28 mouse cellular contexts compared by ENCODE assay signal in genomic region chr16:26546879-26547206, GRCm38 (mm10). TPM values are rescaled to one million over a fixed set of nuclear protein-coding genes. Genes with fewer than 3 reads are reported as not detected.
A peak's percentile ranks its signal among the peaks of the same experiment; 100 is the strongest.
DNase-seq lines count a peak whose midpoint lies in the region; ATAC-seq lines count a peak whose summit lies in the region.
"Had no signal": no experiment of that assay in that cellular context is flagged by ENCODE, and none has a peak within 500 bp of the region (broad histone marks: within the 10 kb centered on the region; RNA-seq: fewer than 3 reads in every experiment).

No protein-coding gene starts in this region.

- H3K4me2 ChIP-seq in kidney, embryonic 14.5 days (replicated peaks; ENCODE audit: low read depth, low read length), result no peak overlapping the region
- no peak overlapping the region for H3K4me2 ChIP-seq in midbrain, embryonic 12.5 days (replicated peaks)
- H3K4me2 ChIP-seq in hindbrain, embryonic 14.5 days (replicated peaks), result 0 out of 2 replicates have a peak overlapping the region, but pooled peaks have one; percentile 15
- peak overlapping the region; percentile 34; the same call in 1 of the 2 replicates for H3K4me2 ChIP-seq in neural tube, embryonic 12.5 days (replicated peaks)
- H3K4me2 ChIP-seq: embryonic facial prominence, embryonic 12.5 days; heart, embryonic 13.5 days had no signal

- H3K9me3 ChIP-seq in kidney, embryonic 14.5 days (ENCODE audit: control insufficient read depth, low read length), result no peaks in the 10 kb centered on the region
- no peaks in the 10 kb centered on the region for H3K9me3 ChIP-seq in midbrain, embryonic 12.5 days
- H3K9me3 ChIP-seq in midbrain, embryonic 10.5 days (replicated peaks), result no peaks in the 10 kb centered on the region
- no peaks in the 10 kb centered on the region for H3K9me3 ChIP-seq in hindbrain, embryonic 14.5 days (ENCODE audit: control insufficient read depth, low read length)
- H3K9me3 ChIP-seq in neural tube, embryonic 12.5 days, result no peaks in the 10 kb centered on the region
- H3K9me3 ChIP-seq: embryonic facial prominence, embryonic 12.5 days; heart, embryonic 13.5 days had no signal

- H3K36me3 ChIP-seq in kidney, embryonic 14.5 days (ENCODE audit: control insufficient read depth, insufficient read depth, low read length), result no peaks in the 10 kb centered on the region
- H3K36me3 ChIP-seq in midbrain, embryonic 12.5 days, result no peaks in the 10 kb centered on the region
- H3K36me3 ChIP-seq in midbrain, embryonic 10.5 days, result no peaks in the 10 kb centered on the region
- H3K36me3 ChIP-seq in hindbrain, embryonic 14.5 days (replicated peaks; ENCODE audit: control insufficient read depth, insufficient read depth), result no peaks in the 10 kb centered on the region
- H3K36me3 ChIP-seq in neural tube, embryonic 12.5 days, result no peaks in the 10 kb centered on the region
- H3K36me3 ChIP-seq: embryonic facial prominence, embryonic 12.5 days; heart, embryonic 13.5 days had no signal

- 60% methylated on average over 1 of the region's 1 CpGs for WGBS in kidney, embryonic 14.5 days
- 81% methylated on average over 1 of the region's 1 CpGs for WGBS in midbrain, embryonic 12.5 days
- WGBS in midbrain, embryonic 10.5 days, result 87% methylated on average over 1 of the region's 1 CpGs
- WGBS in hindbrain, embryonic 14.5 days, result 62% methylated on average over 1 of the region's 1 CpGs
- WGBS in neural tube, embryonic 12.5 days, result 36% methylated on average over 1 of the region's 1 CpGs

- H3K4me3 ChIP-seq in kidney, embryonic 14.5 days (ENCODE audit: low read length), result no peak overlapping the region
- no peak overlapping the region for H3K4me3 ChIP-seq in midbrain, embryonic 12.5 days
- H3K4me3 ChIP-seq in midbrain, embryonic 10.5 days, result no peak overlapping the region
- no peak overlapping the region for H3K4me3 ChIP-seq in hindbrain, embryonic 14.5 days (replicated peaks; ENCODE audit: low read length)
- H3K4me3 ChIP-seq in neural tube, embryonic 12.5 days, result no peak overlapping the region
- H3K4me3 ChIP-seq: embryonic facial prominence, embryonic 12.5 days; heart, embryonic 13.5 days; left cerebral cortex, adult 2 months; myocyte had no signal

- H3K9ac ChIP-seq in kidney, embryonic 14.5 days (ENCODE audit: low read depth, low read length), result no peak overlapping the region
- H3K9ac ChIP-seq in midbrain, embryonic 12.5 days (replicated peaks), result no peak overlapping the region
- no peak overlapping the region for H3K9ac ChIP-seq in hindbrain, embryonic 14.5 days
- H3K9ac ChIP-seq in neural tube, embryonic 12.5 days, result no peak overlapping the region
- H3K9ac ChIP-seq: embryonic facial prominence, embryonic 12.5 days; heart, embryonic 13.5 days; liver, postnatal 0 days had no signal

- H3K27ac ChIP-seq in kidney, embryonic 14.5 days (ENCODE audit: low read depth, low read length), result no peak overlapping the region
- 0 out of 2 replicates have a peak overlapping the region, but pooled peaks have one; percentile 20 for H3K27ac ChIP-seq in midbrain, embryonic 12.5 days (replicated peaks)
- no peak overlapping the region for H3K27ac ChIP-seq in midbrain, embryonic 10.5 days (replicated peaks)
- peak overlapping the region; percentile 57; the same call in 1 of the 2 replicates for H3K27ac ChIP-seq in hindbrain, embryonic 14.5 days
- H3K27ac ChIP-seq in neural tube, embryonic 12.5 days, result no peak overlapping the region
- H3K27ac ChIP-seq: embryonic facial prominence, embryonic 12.5 days; heart, embryonic 13.5 days had no signal

- H3K27me3 ChIP-seq in kidney, embryonic 14.5 days (ENCODE audit: control insufficient read depth, insufficient read depth, low read length), result no peaks in the 10 kb centered on the region
- H3K27me3 ChIP-seq in midbrain, embryonic 12.5 days, result no peaks in the 10 kb centered on the region
- no peaks in the 10 kb centered on the region for H3K27me3 ChIP-seq in midbrain, embryonic 10.5 days (ENCODE audit: low read depth, poor library complexity, severe bottlenecking)
- H3K27me3 ChIP-seq in hindbrain, embryonic 14.5 days (ENCODE audit: control insufficient read depth, insufficient read depth, low read length), result no peaks in the 10 kb centered on the region
- no peaks in the 10 kb centered on the region for H3K27me3 ChIP-seq in neural tube, embryonic 12.5 days (replicated peaks)
- H3K27me3 ChIP-seq: embryonic facial prominence, embryonic 12.5 days; heart, embryonic 13.5 days had no signal

- no peak for DNase-seq in kidney, postnatal 4 days
- no peak for DNase-seq in midbrain, embryonic 10.5 days (ENCODE audit: low spot score)
- no peak for DNase-seq in hindbrain, embryonic 14.5 days (ENCODE audit: low spot score)
- no peak for DNase-seq in adrenal gland, adult 8-10 months
- no peak for DNase-seq in spleen, postnatal 36 days (ENCODE audit: low spot score in 2 of 2)
- DNase-seq: adrenal gland, postnatal 10 days; cerebellum, postnatal 10 days; gastrocnemius, postnatal 14 days; heart, adult 18-20 months; kidney, adult 9 months; left cerebral cortex, postnatal 4 days; liver; liver, postnatal 0 days; lung, postnatal 4 days; right cerebral cortex, postnatal 14 days; spleen, adult 18-20 months; thymus, adult 18-20 months had no signal

- ATAC-seq in kidney, embryonic 14.5 days (ENCODE audit: low FRiP score, low TSS enrichment), result peak; percentile 39; the same call in 1 of the 2 replicates
- no peak for ATAC-seq in midbrain, embryonic 12.5 days (ENCODE audit: low FRiP score, low read depth)
- peak; percentile 54; the same call in 1 of the 2 replicates for ATAC-seq in hindbrain, embryonic 14.5 days (ENCODE audit: low FRiP score)
- peak; percentile 63 for ATAC-seq in neural tube, embryonic 12.5 days (ENCODE audit: low FRiP score, low read depth)
- ATAC-seq: liver, postnatal 0 days had no signal

- H3K4me1 ChIP-seq in kidney, embryonic 14.5 days (ENCODE audit: control insufficient read depth, insufficient read depth, low read length), result no peaks in the 10 kb centered on the region; the same call in 1 of the 2 replicates
- H3K4me1 ChIP-seq in midbrain, embryonic 12.5 days, result no peaks in the 10 kb centered on the region
- H3K4me1 ChIP-seq in midbrain, embryonic 10.5 days, result peaks cover 7% of the 10 kb centered on the region
- peaks cover 8% of the 10 kb centered on the region for H3K4me1 ChIP-seq in hindbrain, embryonic 14.5 days (replicated peaks; ENCODE audit: control insufficient read depth, insufficient read depth, low read length)
- H3K4me1 ChIP-seq in neural tube, embryonic 12.5 days, result peaks cover 15% of the 10 kb centered on the region; the same call in 1 of the 2 replicates

RNA-seq across cellular contexts. Expression of gene Tmem207, which starts 20.3 kb away (rescaled TPM):
- not detected in 2 replicates for polyA plus RNA-seq in kidney, embryonic 14.5 days (2014; fragmentation: Nextera tagmentation; extraction: Ambion mirVana)
- polyA plus RNA-seq in midbrain, embryonic 12.5 days (2016; fragmentation: Nextera tagmentation; extraction: Ambion mirVana), result 0.34 TPM in 1 of 2 replicates, not detected in the other
- 0.12 TPM in 1 of 2 replicates, not detected in the other for polyA plus RNA-seq in midbrain, embryonic 10.5 days (2016; fragmentation: Nextera tagmentation; extraction: Ambion mirVana)
- polyA plus RNA-seq in hindbrain, embryonic 14.5 days (2014; fragmentation: Nextera tagmentation; extraction: Ambion mirVana), result 0.08 TPM in 1 of 2 replicates, not detected in the other
- polyA plus RNA-seq in neural tube, embryonic 12.5 days (2016; fragmentation: Nextera tagmentation; extraction: Ambion mirVana), result 0.09 TPM in 1 of 2 replicates, not detected in the other
- total RNA-seq in adrenal gland, adult 8-10 months (2022), result not detected
- total RNA-seq: adrenal gland, postnatal 10 days; gastrocnemius, postnatal 14 days; heart, adult 18-20 months; heart, postnatal 25 days; layer of hippocampus, adult 18-20 months; left cerebral cortex, adult 2 months; left cerebral cortex, postnatal 4 days had no signal
- polyA plus RNA-seq: embryonic facial prominence, embryonic 12.5 days; heart, embryonic 13.5 days; intestine, embryonic 14.5 days; liver, postnatal 0 days; myocyte; stomach, embryonic 14.5 days had no signal

RNA-seq across cellular contexts. Expression of gene Il1rap, which starts 34.7 kb away (rescaled TPM):
- polyA plus RNA-seq in kidney, embryonic 14.5 days (2014; fragmentation: Nextera tagmentation; extraction: Ambion mirVana), result 5.3 and 11.6 TPM in 2 replicates
- 5.5 and 7.8 TPM in 2 replicates for polyA plus RNA-seq in midbrain, embryonic 12.5 days (2016; fragmentation: Nextera tagmentation; extraction: Ambion mirVana)
- 3.0 and 5.1 TPM in 2 replicates for polyA plus RNA-seq in midbrain, embryonic 10.5 days (2016; fragmentation: Nextera tagmentation; extraction: Ambion mirVana)
- polyA plus RNA-seq in hindbrain, embryonic 14.5 days (2014; fragmentation: Nextera tagmentation; extraction: Ambion mirVana), result 14.5 and 14.9 TPM in 2 replicates
- polyA plus RNA-seq in neural tube, embryonic 12.5 days (2016; fragmentation: Nextera tagmentation; extraction: Ambion mirVana), result 7.6 and 8.1 TPM in 2 replicates
- 1 to 10 TPM; 5.2 to 9.1 (median 6.7) TPM for total RNA-seq in adrenal gland, adult 8-10 months (2022)

Comparison
In these comparisons a context has a peak if more than half of its experiments do, and no peak if none do; other contexts are left out.
1. H3K27ac ChIP-seq: peak in midbrain, embryonic 12.5 days (single experiment) and hindbrain, embryonic 14.5 days (single experiment); none in kidney, embryonic 14.5 days (single experiment), midbrain, embryonic 10.5 days (single experiment) and neural tube, embryonic 12.5 days (single experiment).
2. H3K4me2 ChIP-seq: peak in hindbrain, embryonic 14.5 days (single experiment) and neural tube, embryonic 12.5 days (single experiment); none in kidney, embryonic 14.5 days (single experiment) and midbrain, embryonic 12.5 days (single experiment).